Mouse (Mus musculus): ENCODE measurements around the gene Arel1. TPM values are rescaled to one million over a fixed set of nuclear protein-coding genes. Genes with fewer than 3 reads are reported as not detected.

Gene Arel1
- 100 to 1,000 TPM; 101 to 120 TPM for total RNA-seq (2021)

DNA sequence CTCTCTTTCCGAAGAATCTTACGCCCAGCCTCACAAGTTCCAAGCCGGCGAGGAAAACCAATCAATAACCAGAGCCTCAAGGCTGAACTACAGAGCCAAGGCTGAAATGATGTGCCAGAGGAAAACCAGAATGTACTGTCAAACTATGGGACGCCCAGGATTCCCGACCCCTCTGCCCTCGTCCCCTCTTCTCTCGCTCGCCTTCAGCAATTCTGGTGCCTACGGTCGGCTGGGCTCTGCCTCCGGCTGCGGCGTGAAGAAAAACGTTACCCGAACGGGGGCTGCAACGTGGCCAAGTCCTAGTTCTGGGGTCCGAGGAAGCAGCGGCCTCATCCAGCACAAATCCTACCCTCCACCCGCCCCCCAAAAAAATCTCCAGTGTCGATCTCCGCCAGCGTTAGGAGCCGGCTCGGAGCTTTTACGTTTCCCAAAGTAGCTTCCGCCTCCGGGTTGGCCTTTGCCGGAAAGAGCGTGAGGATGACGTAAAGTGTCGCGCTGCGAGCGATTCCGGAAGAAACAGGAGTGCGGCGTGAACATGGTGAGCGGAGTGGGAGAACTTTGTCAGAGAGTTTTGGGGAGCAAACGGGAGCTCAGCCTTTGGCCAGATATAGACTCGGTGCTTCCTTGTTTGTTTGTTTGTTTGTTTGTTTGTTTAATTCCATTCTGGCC lies at the start of gene Arel1, which contains the start of gene Fcf1:
Gene Arel1 (minus strand): TSS at position 473 of the 669 bp plus-strand sequence.
Gene Fcf1 (plus strand): TSS at position 470 of the 669 bp plus-strand sequence.
- intact Hi-C loops (cut with DNase I) = loop anchor here (1.0 kb wide), 1 partner anchor 26 kb away; the partner anchor contains the start of gene Ylpm1
- DNase-seq (ENCODE audit: low spot score in 2 of 2) = peak; percentile 91 to 96

DNA sequence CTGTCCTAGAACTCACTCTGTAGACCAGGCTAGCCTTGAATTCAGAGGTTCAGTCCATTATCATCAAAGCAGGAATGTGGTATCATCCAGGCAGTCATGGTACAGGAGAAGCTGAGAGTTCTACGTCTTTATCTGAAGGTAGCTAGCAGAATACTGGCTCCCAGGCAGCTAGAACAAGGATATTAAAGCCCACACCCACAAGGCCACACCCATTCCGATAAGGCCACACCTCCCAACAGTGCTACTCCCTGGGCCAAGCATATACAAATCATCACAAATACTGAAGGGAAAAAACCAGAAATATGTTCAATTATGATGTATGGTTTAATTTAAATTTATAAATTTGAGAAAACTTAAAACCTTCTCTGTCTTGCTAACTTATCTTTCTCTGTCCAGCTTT lies 41.5 kb upstream of the Arel1 start:
- intact Hi-C loops (cut with DNase I) = no loop called here

DNA sequence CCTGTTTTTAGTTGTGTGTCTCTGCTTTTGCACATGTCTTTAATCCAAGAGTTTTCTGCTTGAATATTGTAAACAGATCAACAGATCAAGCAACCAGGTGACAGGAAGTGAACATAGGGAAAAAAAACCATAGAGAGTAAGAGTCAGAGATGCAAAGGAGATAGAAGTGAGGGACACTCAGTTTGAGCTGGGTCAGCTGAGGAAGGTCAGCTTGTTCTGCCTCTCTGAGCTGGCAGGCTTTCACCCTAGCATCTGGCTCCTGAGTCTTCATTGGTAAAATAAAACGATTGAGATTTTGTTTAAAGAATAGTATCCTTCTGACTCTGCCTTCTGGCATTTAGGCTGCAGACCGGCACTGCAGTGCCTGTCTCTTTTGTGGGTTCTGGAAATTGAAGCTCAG lies 39.8 kb upstream of the Arel1 start:
- no peak for DNase-seq (ENCODE audit: low spot score in 2 of 2)
- intact Hi-C loops (cut with DNase I) = no loop called here

More for the DNA sequence above, 41.5 kb upstream of the Arel1 start:
- no peak for DNase-seq (ENCODE audit: low spot score in 2 of 2)

DNA sequence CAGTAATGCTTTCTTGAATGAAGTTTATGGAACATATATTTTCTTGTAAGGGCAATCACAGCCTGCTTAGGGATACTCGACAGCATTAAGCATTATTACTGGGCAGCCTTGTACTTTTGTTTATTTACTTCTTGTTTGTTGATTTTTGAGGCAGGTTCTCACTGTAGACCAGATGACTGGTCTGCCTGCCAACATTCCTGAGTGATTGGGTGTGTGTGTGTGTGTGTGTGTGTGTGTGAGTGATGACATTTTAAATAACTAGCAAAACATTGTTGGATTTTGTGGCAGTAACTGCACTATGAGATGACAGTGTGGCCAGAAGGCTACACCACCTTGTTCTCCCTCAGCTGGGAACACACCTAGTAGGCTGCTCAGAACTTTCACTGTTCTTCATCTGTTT lies 39.1 kb upstream of the Arel1 start:
- intact Hi-C loops (cut with DNase I) = no loop called here

DNA sequence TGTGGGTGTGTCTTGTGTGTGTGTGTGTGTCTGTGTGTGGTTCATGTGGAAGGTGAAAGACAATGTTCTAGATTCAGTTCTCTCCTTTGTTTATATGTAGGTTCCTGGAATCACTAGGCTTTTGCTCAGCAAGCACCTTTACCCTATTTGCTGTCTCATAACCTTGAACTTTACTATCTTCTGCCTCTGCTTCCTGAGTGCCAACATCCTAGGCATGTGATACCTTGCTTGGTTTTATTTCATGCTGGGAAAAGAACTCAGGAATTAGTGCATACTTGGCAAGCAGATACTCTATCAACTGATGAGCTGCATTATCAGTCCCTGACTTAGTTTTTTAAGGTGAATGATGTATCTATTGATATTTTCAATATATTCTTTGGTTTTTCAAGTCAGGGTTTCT lies 36.3 kb upstream of the Arel1 start:
- intact Hi-C loops (cut with DNase I) = no loop called here
- no peak for DNase-seq (ENCODE audit: low spot score in 2 of 2)

More for the DNA sequence above, 39.1 kb upstream of the Arel1 start:
- no peak for DNase-seq (ENCODE audit: low spot score in 2 of 2)

DNA sequence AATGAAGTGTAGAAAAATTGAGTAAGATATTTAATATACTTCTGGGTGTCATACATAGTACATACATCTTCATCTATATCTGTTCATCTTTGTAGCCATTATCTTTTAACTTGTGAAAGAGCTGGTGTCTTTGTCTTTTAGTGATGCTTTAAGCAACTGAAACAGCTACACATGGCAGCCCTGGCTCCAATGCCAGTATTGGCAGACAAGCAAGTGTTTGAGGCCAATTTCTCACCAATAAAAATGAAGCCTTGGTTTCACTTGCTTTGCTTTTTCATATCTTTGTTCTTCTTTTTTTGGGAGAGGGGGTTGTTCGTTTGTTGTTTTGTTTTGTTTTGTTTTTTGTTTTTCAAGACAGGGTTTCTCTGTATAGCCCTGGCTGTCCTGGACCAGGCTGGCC lies 35.5 kb upstream of the Arel1 start:
- DNase-seq (ENCODE audit: low spot score in 2 of 2) = no peak
- intact Hi-C loops (cut with DNase I) = no loop called here

DNA sequence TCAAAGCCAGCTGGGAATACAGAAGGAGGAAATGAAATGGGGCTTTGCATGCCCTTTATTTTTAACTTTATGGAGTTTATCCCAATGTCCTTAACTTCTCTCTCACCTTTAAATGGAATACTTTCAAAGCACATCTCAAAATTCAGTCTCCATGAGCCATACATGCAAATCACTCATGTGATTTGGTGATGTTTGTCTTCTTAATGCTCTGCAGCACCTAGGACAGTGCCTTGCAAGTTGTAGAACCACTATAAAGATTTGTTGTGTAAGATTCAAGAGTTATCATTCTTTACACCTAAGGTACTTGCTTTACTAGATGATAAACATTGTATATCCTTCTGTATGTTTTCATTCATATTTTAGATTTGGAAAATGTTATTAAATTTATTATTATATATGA lies 28.4 kb upstream of the Arel1 start:
- intact Hi-C loops (cut with DNase I) = loop anchor here (10.0 kb wide), 1 partner anchor 384 kb away; the partner anchor contains the start of gene Abcd4

DNA sequence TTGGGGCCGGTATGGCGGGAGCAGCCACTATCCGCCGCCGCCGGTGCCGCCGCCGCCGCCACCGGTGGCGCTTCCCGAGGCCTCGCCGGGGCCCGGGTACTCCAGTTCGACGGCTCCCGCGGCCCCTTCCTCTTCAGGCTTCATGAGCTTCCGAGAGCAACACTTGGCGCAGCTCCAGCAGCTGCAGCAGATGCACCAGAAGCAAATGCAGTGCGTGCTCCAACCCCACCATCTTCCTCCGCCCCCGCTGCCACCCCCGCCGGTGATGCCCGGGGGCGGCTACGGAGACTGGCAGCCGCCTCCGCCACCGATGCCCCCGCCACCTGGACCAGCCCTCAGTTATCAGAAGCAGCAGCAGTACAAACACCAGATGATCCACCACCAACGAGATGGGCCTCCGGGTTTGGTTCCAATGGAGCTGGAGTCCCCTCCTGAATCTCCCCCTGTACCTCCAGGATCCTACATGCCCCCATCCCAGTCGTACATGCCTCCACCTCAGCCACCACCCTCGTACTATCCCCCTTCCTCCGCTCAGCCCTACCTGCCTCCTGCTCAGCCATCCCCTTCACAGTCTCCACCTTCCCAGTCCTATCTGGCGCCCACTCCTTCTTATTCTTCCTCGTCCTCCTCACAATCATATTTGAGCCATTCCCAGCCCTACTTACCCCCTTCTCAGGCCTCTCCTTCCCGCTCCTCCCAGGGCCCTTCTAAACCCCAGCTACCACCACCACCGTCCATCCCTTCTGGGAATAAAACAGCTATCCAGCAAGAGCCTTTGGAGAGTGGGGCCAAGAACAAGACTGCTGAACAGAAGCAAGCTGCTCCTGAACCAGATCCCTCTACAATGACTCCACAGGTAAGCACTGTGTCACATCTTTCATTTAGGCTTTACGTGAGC lies 26.1 kb upstream of the Arel1 start:
- peak; percentile 45 to 67 for DNase-seq (ENCODE audit: low spot score in 2 of 2)
- intact Hi-C loops (cut with DNase I) = loop anchor here (1.0 to 10.0 kb wide), 2 partner anchors 26 to 382 kb away; partner anchors contain the start of genes Abcd4, Arel1 and Fcf1

More for the DNA sequence above, 28.4 kb upstream of the Arel1 start:
- DNase-seq (ENCODE audit: low spot score in 2 of 2) = no peak

DNA sequence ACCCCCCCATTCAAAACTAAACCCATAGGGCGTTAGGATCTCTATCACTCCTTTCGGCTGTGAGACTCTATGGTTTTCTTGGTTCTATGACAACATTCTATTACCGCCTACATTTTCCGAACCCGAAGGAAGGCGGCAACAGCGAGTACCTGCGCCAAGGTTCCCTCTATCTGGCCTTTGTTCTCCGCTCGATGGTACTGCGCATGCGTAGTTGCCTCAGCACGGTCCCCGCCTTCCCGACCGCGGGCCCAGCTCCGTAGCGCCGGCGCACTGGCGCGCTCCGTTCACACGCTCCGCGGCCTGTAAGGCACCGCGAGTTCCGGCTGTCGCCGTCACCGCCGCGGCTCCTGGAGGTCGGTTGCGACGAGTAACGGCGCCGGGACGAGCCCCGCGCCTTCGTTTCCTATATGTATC lies 25.4 kb upstream of the Arel1 start, which contains the start of gene Ylpm1:
Gene Ylpm1 (plus strand): TSS at position 239 of the 414 bp plus-strand sequence.
- DNase-seq (ENCODE audit: low spot score in 2 of 2) = peak; percentile 98 to 99
- intact Hi-C loops (cut with DNase I) = loop anchor here (1.0 to 10.0 kb wide), 2 partner anchors 26 to 381 kb away; partner anchors contain the start of genes Abcd4, Arel1 and Fcf1

DNA sequence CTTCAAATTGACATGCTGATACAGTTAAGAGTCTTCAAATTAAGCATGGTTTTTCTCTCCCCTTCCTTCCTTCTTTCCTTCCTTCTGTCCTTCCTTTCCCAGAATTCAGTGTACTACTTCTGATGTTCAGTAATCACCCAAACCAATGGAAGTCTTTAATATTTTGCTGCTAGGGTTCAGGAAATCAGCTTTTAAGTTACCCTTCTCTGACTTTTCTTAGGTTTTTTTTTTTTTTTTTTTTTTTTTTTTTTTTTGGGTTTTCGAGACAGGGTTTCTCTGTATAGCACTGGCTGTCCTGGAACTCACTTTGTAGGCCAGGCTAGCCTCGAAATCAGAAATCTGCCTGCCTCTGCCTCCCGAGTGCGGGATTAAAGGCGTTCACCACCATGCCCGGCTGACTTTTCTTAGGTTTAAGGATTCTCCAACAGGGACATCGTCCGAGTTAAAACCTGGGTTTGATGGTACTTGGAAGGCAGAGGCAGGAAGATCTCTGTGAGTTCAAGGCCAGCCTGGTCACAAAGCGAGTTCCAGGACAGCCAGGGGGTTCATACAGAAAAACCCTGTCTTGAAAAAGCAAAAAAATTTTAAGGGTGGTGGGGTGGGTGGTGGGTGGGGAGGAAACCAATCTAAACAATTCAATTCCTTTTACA lies 24.5 kb upstream of the Arel1 start:
- intact Hi-C loops (cut with DNase I) = loop anchor here (10.0 kb wide), 1 partner anchor 380 kb away; the partner anchor contains the start of gene Abcd4
- no peak for DNase-seq (ENCODE audit: low spot score in 2 of 2)

DNA sequence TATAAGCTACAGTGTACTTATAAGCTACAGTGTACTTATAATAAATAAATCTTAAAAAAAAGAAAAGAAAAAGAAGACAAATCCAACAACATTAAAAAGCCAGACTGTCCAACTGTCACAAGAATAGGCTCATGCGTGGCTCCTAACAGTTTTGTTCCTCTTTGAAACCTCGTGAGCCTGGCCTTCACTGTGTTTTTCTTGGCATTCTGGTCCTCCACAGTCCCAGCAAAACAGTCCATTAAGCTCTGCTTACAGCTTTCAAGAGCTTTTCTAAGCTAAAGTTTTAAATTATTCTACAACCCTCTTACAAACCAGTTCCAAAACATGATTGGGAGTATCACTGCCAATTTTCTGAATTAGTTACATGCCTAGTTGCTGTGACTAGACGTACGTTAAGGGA lies 18.8 kb upstream of the Arel1 start:
- DNase-seq (ENCODE audit: low spot score in 2 of 2) = no peak
- intact Hi-C loops (cut with DNase I) = no loop called here

DNA sequence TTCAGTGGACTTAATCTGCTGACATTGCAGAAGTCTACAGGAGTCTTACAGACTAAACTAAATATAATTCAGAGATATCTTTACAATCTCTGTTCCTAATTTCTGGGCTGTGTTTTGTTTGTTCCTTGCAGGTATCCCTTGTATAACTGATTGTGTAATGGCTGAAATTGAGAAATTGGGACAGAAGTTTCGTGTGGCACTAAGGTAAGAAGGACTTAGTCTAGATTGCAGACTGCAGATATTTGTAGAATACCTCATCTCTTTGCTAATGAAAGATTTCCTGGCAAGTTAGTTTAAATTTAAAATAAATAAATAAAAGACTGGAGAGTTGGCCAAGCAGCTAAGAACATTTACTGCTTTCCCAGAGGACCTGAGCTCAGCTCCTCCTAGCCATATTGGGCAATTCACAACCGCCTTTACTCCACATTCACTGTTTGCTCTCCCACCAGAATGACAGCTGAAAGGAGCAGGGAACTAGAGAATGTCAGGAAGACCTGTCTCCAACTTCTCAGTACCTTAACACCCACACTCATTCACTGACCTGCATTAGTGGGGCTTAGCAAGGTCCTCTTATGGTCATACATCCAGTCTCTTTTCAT lies 8.7 kb upstream of the Arel1 start:
- intact Hi-C loops (cut with DNase I) = no loop called here

DNA sequence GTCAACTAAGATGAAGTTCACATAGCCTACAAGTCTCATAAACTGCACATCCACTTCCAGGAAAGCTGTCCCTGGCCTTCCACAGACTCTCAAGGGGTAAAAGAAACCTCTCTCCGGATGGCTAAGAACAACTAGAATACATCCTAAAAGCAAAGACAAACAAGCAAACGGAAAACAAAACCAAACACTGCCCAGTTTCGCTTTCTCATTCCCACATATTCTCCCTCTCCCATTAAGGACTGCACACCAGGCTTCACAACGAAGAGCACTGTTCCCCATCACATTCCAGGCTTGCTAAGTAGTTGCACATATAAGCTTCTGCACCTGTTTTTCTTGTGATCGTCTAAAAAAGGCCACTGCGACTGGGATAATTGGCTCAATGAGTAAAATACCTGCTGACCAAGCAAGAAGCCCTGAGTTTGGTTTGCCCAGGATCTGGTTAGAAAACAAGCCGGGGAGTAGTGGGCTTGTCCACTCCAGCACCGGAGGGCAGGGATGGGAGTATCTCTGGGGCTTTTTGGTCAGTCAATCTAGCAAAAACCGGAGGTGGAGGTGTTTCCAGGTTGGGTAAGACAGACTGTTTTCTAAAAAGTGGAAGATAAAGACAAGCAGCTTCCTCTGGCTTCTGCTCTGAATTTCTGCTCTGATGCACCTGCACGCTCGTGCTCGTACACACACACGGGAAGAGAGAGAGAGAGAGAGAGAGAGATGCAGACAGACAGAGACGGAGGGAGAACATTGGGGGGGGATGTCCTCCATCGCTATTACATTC lies 858 bp downstream of the Arel1 start:
- no peak for DNase-seq (ENCODE audit: low spot score in 2 of 2)
- intact Hi-C loops (cut with DNase I) = loop anchor here (1.0 kb wide), 1 partner anchor 26 kb away; the partner anchor contains the start of gene Ylpm1

More for the DNA sequence above, 8.7 kb upstream of the Arel1 start:
- DNase-seq (ENCODE audit: low spot score in 2 of 2) = no peak

DNA sequence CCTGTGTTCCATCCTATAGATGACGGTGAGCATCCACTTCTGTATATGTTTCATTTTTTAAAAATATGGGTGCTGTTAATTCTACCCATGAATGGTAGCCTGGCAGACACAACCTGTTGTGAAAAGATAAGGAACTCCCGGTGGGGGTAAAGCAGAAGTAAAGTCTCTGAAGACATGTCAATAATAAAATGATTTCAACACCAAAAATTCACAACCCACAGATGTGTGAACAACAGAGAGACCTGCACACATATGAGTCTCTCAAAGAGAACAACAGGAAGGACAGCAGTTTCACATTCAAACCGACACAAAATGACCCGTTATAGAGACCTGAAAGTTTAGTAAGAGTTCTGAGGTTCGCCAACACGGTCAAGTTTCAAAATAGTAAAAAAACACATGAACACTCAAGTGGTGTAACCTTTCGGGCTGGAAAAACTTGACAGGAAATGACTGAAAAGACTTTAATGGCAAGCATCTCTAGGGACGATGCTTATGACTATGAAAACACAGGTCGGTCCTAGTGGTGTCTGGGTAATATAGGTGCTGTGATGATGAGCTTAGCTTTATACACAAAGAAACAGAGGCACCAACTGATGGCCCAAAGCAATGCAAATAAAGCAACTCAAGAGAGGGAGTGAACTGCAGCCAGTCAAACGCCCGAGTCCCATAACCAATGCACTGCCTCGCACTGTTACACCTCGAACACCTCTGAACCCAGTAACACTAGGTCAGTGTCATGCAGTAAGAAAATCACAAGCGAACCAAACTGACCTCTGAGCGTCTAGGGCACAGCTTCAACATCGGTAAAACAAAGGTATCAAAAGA lies 1.7 kb downstream of the Arel1 start:
- intact Hi-C loops (cut with DNase I) = no loop called here
- DNase-seq (ENCODE audit: low spot score in 2 of 2) = no peak

DNA sequence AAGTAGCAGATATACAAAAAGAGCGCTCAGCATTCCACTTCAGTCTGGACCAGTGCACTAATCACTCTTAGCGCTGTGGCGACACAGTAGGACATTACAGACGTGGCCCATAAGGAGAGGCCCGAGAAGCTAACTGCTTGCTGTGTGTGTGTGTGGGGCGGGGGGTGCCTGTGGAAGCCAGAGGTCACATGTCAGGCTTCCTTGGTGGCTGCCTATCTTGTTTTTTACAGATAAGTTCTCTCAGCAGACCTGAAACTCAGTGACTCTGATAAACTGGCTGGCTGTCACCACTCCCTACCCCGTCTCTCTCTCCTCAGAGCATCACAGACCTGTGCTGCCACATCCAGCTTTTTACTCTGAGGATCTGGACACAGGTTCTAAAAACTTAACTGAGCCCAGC lies 8.1 kb downstream of the Arel1 start:
- no peak for DNase-seq (ENCODE audit: low spot score in 2 of 2)
- intact Hi-C loops (cut with DNase I) = no loop called here

DNA sequence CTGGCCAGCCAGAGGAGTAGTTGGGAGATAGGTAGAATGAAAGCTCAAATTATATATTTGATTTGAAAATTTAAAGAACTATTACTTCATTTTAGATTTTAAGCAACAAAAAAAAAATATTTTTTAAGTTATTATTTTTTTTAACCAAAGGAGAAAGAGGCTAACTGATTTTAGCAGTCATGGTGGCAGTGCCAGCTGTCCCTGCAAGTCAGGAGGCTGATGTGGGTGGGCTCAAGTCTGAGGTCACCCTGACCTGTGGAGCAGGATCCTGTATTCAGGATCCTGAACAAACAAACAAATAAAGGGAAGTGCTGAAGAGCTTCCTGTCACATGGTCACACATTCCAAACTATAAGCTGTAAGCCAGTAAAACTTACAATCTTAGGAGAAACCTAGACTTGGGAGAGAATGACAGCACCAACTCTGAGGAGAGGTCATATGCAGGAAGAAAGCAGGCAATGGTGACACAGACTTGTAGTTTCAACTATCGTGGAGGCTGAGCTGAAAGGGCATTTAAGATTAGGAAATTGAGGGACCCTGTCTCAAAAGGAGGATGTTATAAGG lies 11.8 kb downstream of the Arel1 start:
- intact Hi-C loops (cut with DNase I) = no loop called here
- no peak for DNase-seq (ENCODE audit: low spot score in 2 of 2)

DNA sequence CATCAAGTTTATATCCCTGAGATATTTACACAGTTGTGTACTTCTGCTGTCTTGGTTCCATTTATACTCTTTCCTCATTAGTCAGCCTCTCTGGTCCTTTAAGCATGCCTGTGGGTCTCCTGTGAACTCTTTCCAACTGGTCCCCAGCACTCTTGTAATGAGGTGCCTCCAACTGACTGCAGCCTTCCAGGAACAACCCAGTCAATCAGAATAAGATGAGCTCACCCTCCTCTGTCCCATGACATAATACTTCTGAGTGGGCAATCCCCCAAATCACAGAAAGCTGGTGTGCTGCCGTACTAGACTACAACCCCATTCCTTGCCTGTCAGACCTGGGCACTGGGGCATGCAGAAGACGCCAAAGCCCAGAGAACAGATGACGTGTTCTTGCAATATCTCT lies 14.4 kb downstream of the Arel1 start:
- intact Hi-C loops (cut with DNase I) = no loop called here

More for the DNA sequence above, 14.4 kb downstream of the Arel1 start:
- no peak for DNase-seq (ENCODE audit: low spot score in 2 of 2)
